Mouse (Mus musculus): Measurements from ENCODE around the gene Olfr1257. TPM values are rescaled to one million over a fixed set of nuclear protein-coding genes. Genes with fewer than 3 reads are reported as not detected.

Olfr1257 gene
- not detected in 2 replicates for polyA plus RNA-seq (2015; fragmentation: Nextera tagmentation; extraction: Ambion mirVana)

DNA sequence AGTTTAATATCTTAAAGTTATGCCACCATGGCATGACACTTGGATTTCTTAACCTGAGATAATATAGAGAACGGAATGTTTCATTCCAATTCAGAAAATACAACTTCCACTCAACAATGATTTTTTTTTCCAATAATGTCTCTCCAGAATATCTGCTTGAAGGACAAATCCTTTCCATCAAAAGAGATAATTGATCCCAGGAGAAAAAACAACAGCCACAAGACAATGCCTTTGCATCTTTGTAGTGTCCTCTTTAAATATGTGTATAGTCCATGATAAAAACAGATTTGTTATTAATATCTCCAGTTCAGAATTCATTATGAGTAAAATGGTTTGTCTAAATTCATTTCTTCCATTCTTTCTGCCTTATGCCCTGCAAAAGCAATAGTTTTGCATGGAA lies at the start of gene Olfr1257:
TSS of gene Olfr1257 (plus strand) at position 301 of the 400 bp plus-strand sequence.

GRCm38 (mm10) chr2:89841455-89841854 lies 36.8 kb upstream of the Olfr1257 start, which contains the start of gene Olfr1256:
TSS of gene Olfr1256 (minus strand) at chr2:89841555.

GRCm38 (mm10) chr2:89848105-89848504 lies 30.1 kb upstream of the Olfr1257 start, which contains the start of gene Olfr48:
TSS of gene Olfr48 (minus strand) at chr2:89848205.

GRCm38 (mm10) chr2:89927009-89927408 lies 48.8 kb downstream of the Olfr1257 start, which contains the start of gene Olfr1258:
TSS of gene Olfr1258 (plus strand) at chr2:89927309.

Other genes with a start within 250 kb of the Olfr1257 start
- gene Olfr1249, start 243.5 kb upstream of the Olfr1257 start, polyA plus RNA-seq (2015; fragmentation: Nextera tagmentation; extraction: Ambion mirVana), result not detected in 2 replicates
- not detected in 2 replicates for gene Olfr1250, start 217.0 kb upstream of the Olfr1257 start, polyA plus RNA-seq (2015; fragmentation: Nextera tagmentation; extraction: Ambion mirVana)
- not detected in 2 replicates for gene Olfr1251, start 206.5 kb upstream of the Olfr1257 start, polyA plus RNA-seq (2015; fragmentation: Nextera tagmentation; extraction: Ambion mirVana)
- gene Olfr1252, start 153.4 kb upstream of the Olfr1257 start, polyA plus RNA-seq (2015; fragmentation: Nextera tagmentation; extraction: Ambion mirVana), result not detected in 2 replicates
- not detected in 2 replicates for gene Olfr1253, start 121.3 kb upstream of the Olfr1257 start, polyA plus RNA-seq (2015; fragmentation: Nextera tagmentation; extraction: Ambion mirVana)
- not detected in 2 replicates for gene Olfr1254, start 84.8 kb upstream of the Olfr1257 start, polyA plus RNA-seq (2015; fragmentation: Nextera tagmentation; extraction: Ambion mirVana)
- gene Olfr1255, start 66.4 kb upstream of the Olfr1257 start, polyA plus RNA-seq (2015; fragmentation: Nextera tagmentation; extraction: Ambion mirVana), result not detected in 2 replicates
- gene Olfr1256, start 36.9 kb upstream of the Olfr1257 start, polyA plus RNA-seq (2015; fragmentation: Nextera tagmentation; extraction: Ambion mirVana), result not detected in 2 replicates
- not detected in 2 replicates for gene Olfr48, start 30.2 kb upstream of the Olfr1257 start, polyA plus RNA-seq (2015; fragmentation: Nextera tagmentation; extraction: Ambion mirVana)
- not detected in 2 replicates for gene Olfr1258, start 48.9 kb downstream of the Olfr1257 start, polyA plus RNA-seq (2015; fragmentation: Nextera tagmentation; extraction: Ambion mirVana)
- not detected in 2 replicates for gene Olfr1259, start 70.2 kb downstream of the Olfr1257 start, polyA plus RNA-seq (2015; fragmentation: Nextera tagmentation; extraction: Ambion mirVana)
- gene Olfr1260, start 95.9 kb downstream of the Olfr1257 start, polyA plus RNA-seq (2015; fragmentation: Nextera tagmentation; extraction: Ambion mirVana), result 0.23 TPM in 1 of 2 replicates, not detected in the other
- not detected in 2 replicates for gene Olfr1261, start 112.8 kb downstream of the Olfr1257 start, polyA plus RNA-seq (2015; fragmentation: Nextera tagmentation; extraction: Ambion mirVana)
- gene Olfr1262, start 121.7 kb downstream of the Olfr1257 start, polyA plus RNA-seq (2015; fragmentation: Nextera tagmentation; extraction: Ambion mirVana), result not detected in 2 replicates
- not detected in 2 replicates for gene Olfr1263, start 133.7 kb downstream of the Olfr1257 start, polyA plus RNA-seq (2015; fragmentation: Nextera tagmentation; extraction: Ambion mirVana)
- gene Olfr1264, start 147.1 kb downstream of the Olfr1257 start, polyA plus RNA-seq (2015; fragmentation: Nextera tagmentation; extraction: Ambion mirVana), result not detected in 2 replicates
- not detected in 2 replicates for gene Olfr1265, start 156.9 kb downstream of the Olfr1257 start, polyA plus RNA-seq (2015; fragmentation: Nextera tagmentation; extraction: Ambion mirVana)
- gene Olfr140, start 185.2 kb downstream of the Olfr1257 start, polyA plus RNA-seq (2015; fragmentation: Nextera tagmentation; extraction: Ambion mirVana), result not detected in 2 replicates
- not detected in 2 replicates for gene Olfr1269, start 243.0 kb downstream of the Olfr1257 start, polyA plus RNA-seq (2015; fragmentation: Nextera tagmentation; extraction: Ambion mirVana)

Measured in urinary bladder, postnatal 0 days (tissue).